Comparison of ENCODE assay signal across 10 mouse cellular contexts in the genomic region with DNA sequence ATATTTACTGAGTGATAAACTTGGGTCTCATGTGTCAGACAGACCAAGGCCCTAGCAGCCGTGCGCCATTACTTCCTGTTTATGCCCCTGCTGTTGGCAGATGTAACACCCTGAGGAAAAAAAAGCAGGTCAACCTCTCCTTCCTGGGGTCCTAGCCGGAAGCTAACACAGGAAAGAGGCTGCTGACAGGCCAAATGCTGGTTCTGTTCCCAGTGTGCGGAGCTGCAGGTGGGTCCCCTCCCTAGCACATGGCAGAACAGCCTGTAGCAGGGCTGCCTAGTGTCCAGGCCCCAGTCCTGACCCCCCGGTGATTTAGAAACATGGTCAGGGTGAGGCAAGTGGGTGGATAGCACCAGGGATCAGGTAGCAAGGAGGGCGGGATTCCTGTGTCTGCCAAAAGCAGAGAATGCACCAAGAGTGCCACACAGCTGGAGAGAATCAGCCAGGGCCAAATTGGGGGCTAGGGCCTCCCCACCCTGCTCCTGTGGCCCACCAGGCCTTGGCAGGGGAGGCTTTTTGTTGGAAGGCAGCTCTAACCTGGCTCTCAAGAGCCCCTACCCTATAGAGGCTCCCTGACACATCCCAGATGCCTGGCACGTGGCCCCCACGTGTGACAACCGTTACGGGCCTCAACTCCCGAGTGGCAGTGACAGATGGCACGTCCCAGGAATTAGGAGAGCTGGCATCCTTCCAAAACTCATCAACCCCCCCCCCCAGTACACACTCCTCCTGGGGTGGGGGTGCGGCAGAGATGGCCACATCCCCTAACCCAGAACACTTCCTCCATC. TPM values are rescaled to one million over a fixed set of nuclear protein-coding genes. Genes with fewer than 3 reads are reported as not detected.
DNase-seq lines count a peak whose midpoint lies in the region; ATAC-seq and TF ChIP-seq lines count a peak whose summit lies in the region.
"Had no signal": no experiment of that assay in that cellular context is flagged by ENCODE, and none has a peak within 500 bp of the region (broad histone marks: within the 10 kb centered on the region; RNA-seq: fewer than 3 reads in every experiment).

No protein-coding gene starts in this region.

- H3K4me2 ChIP-seq in embryonic facial prominence, embryonic 12.5 days (replicated peaks) = no peak overlapping the region
- no peak overlapping the region for H3K4me2 ChIP-seq in hindbrain, embryonic 16.5 days (ENCODE audit: low read length)
- H3K4me2 ChIP-seq in neural tube, embryonic 14.5 days (ENCODE audit: low read depth, low read length) = no peak overlapping the region

- peaks cover 4% of the 10 kb centered on the region; the same call in 1 of the 2 replicates for H3K4me1 ChIP-seq in kidney, adult 2 months (ENCODE audit: control insufficient read depth, insufficient read depth, low read length)
- peaks cover 24% of the 10 kb centered on the region for H3K4me1 ChIP-seq in embryonic facial prominence, embryonic 12.5 days
- peaks cover 14% of the 10 kb centered on the region; the same call in 1 of the 2 replicates for H3K4me1 ChIP-seq in hindbrain, embryonic 16.5 days (ENCODE audit: control insufficient read depth, insufficient read depth, low read depth, low read length)
- peaks cover 19% of the 10 kb centered on the region for H3K4me1 ChIP-seq in neural tube, embryonic 14.5 days (ENCODE audit: control insufficient read depth, insufficient read depth, low read length)

- H3K27ac ChIP-seq in kidney, adult 2 months (ENCODE audit: insufficient read depth, low read depth, low read length) = 0 out of 2 replicates have a peak overlapping the region, but pooled peaks have one; percentile 7
- H3K27ac ChIP-seq in embryonic facial prominence, embryonic 12.5 days = peak overlapping the region; percentile 25; the same call in 1 of the 2 replicates
- no peak overlapping the region for H3K27ac ChIP-seq in hindbrain, embryonic 16.5 days (ENCODE audit: low read depth, low read length)
- H3K27ac ChIP-seq in neural tube, embryonic 14.5 days (ENCODE audit: low read depth, low read length) = no peak overlapping the region

- H3K36me3 ChIP-seq in kidney, adult 2 months (ENCODE audit: control insufficient read depth, insufficient read depth, low read length) = no peaks in the 10 kb centered on the region
- no peaks in the 10 kb centered on the region for H3K36me3 ChIP-seq in embryonic facial prominence, embryonic 12.5 days
- H3K36me3 ChIP-seq in hindbrain, embryonic 16.5 days (ENCODE audit: control insufficient read depth, insufficient read depth, low read length) = no peaks in the 10 kb centered on the region
- no peaks in the 10 kb centered on the region for H3K36me3 ChIP-seq in neural tube, embryonic 14.5 days (ENCODE audit: control insufficient read depth, insufficient read depth, low read length)

- no peak for TF ChIP-seq CTCF in kidney, adult 2 months (conservative IDR thresholded peaks at IDR 0.05; ENCODE audit: insufficient read depth, insufficient read length, low read depth, low read length)

- DNase-seq in kidney, adult 2 months = peak; percentile 78
- DNase-seq in kidney, adult 8-10 months = no peak
- no peak for DNase-seq in adrenal gland, postnatal 36 days
- no peak for DNase-seq in spleen, postnatal 14 days (ENCODE audit: low spot score in 2 of 2)
- DNase-seq in left cerebral cortex, postnatal 14 days (ENCODE audit: low spot score in 2 of 2) = no peak

- no peaks in the 10 kb centered on the region for H3K9me3 ChIP-seq in embryonic facial prominence, embryonic 12.5 days
- no peaks in the 10 kb centered on the region for H3K9me3 ChIP-seq in hindbrain, embryonic 16.5 days (ENCODE audit: control insufficient read depth, low read length)
- no peaks in the 10 kb centered on the region for H3K9me3 ChIP-seq in neural tube, embryonic 14.5 days (ENCODE audit: control insufficient read depth, low read length)

- intact Hi-C loops in left cerebral cortex, postnatal 14 days (cut with DNase I) = no loop called here

- H3K9ac ChIP-seq in embryonic facial prominence, embryonic 12.5 days = no peak overlapping the region
- no peak overlapping the region for H3K9ac ChIP-seq in hindbrain, embryonic 16.5 days (ENCODE audit: low read depth, low read length)
- H3K9ac ChIP-seq in neural tube, embryonic 14.5 days (replicated peaks; ENCODE audit: low read depth, low read length) = no peak overlapping the region

- 46% methylated on average over 13 of the region's 13 CpGs for WGBS in kidney, adult 2 months
- 46% methylated on average over 13 of the region's 13 CpGs for WGBS in embryonic facial prominence, embryonic 12.5 days
- 37% methylated on average over 13 of the region's 13 CpGs for WGBS in hindbrain, embryonic 16.5 days
- WGBS in neural tube, embryonic 14.5 days = 42% methylated on average over 13 of the region's 13 CpGs

- no peaks in the 10 kb centered on the region for H3K27me3 ChIP-seq in kidney, adult 2 months (replicated peaks; ENCODE audit: control insufficient read depth, insufficient read depth, low read length)
- H3K27me3 ChIP-seq in embryonic facial prominence, embryonic 12.5 days = no peaks in the 10 kb centered on the region
- no peaks in the 10 kb centered on the region for H3K27me3 ChIP-seq in hindbrain, embryonic 16.5 days (replicated peaks; ENCODE audit: control insufficient read depth, insufficient read depth, low read length)
- H3K27me3 ChIP-seq in neural tube, embryonic 14.5 days (ENCODE audit: control insufficient read depth, insufficient read depth, low read length) = no peaks in the 10 kb centered on the region
- H3K27me3 ChIP-seq: Patski had no signal

- ATAC-seq in embryonic facial prominence, embryonic 12.5 days (ENCODE audit: insufficient number of reproducible peaks, insufficient read depth, low FRiP score, low TSS enrichment) = no peak
- ATAC-seq in hindbrain, embryonic 16.5 days = 0 out of 2 replicates have a peak, but pooled peaks have one; percentile 22
- ATAC-seq in neural tube, embryonic 14.5 days (ENCODE audit: low read depth) = peak; percentile 44; the same call in 1 of the 2 replicates
- ATAC-seq: Patski had no signal

- TF ChIP-seq POLR2A in kidney, adult 2 months (IDR thresholded peaks at IDR 0.05; ENCODE audit: low read depth, low read length) = no peak

- no peak overlapping the region for H3K4me3 ChIP-seq in kidney, adult 2 months (ENCODE audit: insufficient read depth, low read depth, low read length)
- no peak overlapping the region for H3K4me3 ChIP-seq in embryonic facial prominence, embryonic 12.5 days
- no peak overlapping the region for H3K4me3 ChIP-seq in hindbrain, embryonic 16.5 days (ENCODE audit: low read length)
- H3K4me3 ChIP-seq in neural tube, embryonic 14.5 days (ENCODE audit: low read depth, low read length) = no peak overlapping the region

RNA-seq across cellular contexts. Expression of gene Plxnd1, which starts 23.3 kb away (rescaled TPM):
- polyA plus RNA-seq in kidney, adult 2 months (2012; rRNA removed) = 54.2 and 60.2 TPM in 2 replicates
- 33.1 and 40.5 TPM in 2 replicates for polyA plus RNA-seq in embryonic facial prominence, embryonic 12.5 days (2016; fragmentation: Nextera tagmentation; extraction: Ambion mirVana)
- polyA plus RNA-seq in hindbrain, embryonic 16.5 days (2015; fragmentation: Nextera tagmentation; extraction: Ambion mirVana) = 8.5 and 10.5 TPM in 2 replicates
- polyA plus RNA-seq in neural tube, embryonic 14.5 days (2014; fragmentation: Nextera tagmentation; extraction: Ambion mirVana) = 4.2 and 14.1 TPM in 2 replicates
- 100 to 1,000 TPM; 140 to 167 TPM for total RNA-seq in adrenal gland, postnatal 36 days (2021)
- 100 to 1,000 TPM; 156 to 174 TPM for total RNA-seq in left cerebral cortex, postnatal 14 days (2021)

RNA-seq across cellular contexts. Expression of gene H1foo, which starts 26.7 kb away (rescaled TPM):
- polyA plus RNA-seq in kidney, adult 2 months (2012; rRNA removed) = not detected in 2 replicates
- not detected in 2 replicates for polyA plus RNA-seq in embryonic facial prominence, embryonic 12.5 days (2016; fragmentation: Nextera tagmentation; extraction: Ambion mirVana)
- polyA plus RNA-seq in hindbrain, embryonic 16.5 days (2015; fragmentation: Nextera tagmentation; extraction: Ambion mirVana) = not detected in 2 replicates
- polyA plus RNA-seq in neural tube, embryonic 14.5 days (2014; fragmentation: Nextera tagmentation; extraction: Ambion mirVana) = not detected in 2 replicates
- not detected for total RNA-seq in adrenal gland, postnatal 36 days (2021)
- not detected for total RNA-seq in left cerebral cortex, postnatal 14 days (2021)
- total RNA-seq: left cerebral cortex, adult 8-10 months had no signal
- polyA plus RNA-seq: Patski had no signal

RNA-seq across cellular contexts. Expression of gene Rho, which starts 39.9 kb away (rescaled TPM):
- 0.66 and 0.96 TPM in 2 replicates for polyA plus RNA-seq in kidney, adult 2 months (2012; rRNA removed)
- 0.17 and 0.32 TPM in 2 replicates for polyA plus RNA-seq in embryonic facial prominence, embryonic 12.5 days (2016; fragmentation: Nextera tagmentation; extraction: Ambion mirVana)
- polyA plus RNA-seq in hindbrain, embryonic 16.5 days (2015; fragmentation: Nextera tagmentation; extraction: Ambion mirVana) = 0.35 and 0.50 TPM in 2 replicates
- polyA plus RNA-seq in neural tube, embryonic 14.5 days (2014; fragmentation: Nextera tagmentation; extraction: Ambion mirVana) = 0.07 and 2.6 TPM in 2 replicates
- under 1 TPM; 0.23 to 0.59 TPM for total RNA-seq in adrenal gland, postnatal 36 days (2021)
- under 1 TPM; 0.25 to 0.64 TPM for total RNA-seq in left cerebral cortex, postnatal 14 days (2021)

Comparison
In these comparisons a context has a peak if more than half of its experiments do, and no peak if none do; other contexts are left out.
1. H3K27ac ChIP-seq: peak in kidney, adult 2 months (single experiment) and embryonic facial prominence, embryonic 12.5 days (single experiment); none in hindbrain, embryonic 16.5 days (single experiment) and neural tube, embryonic 14.5 days (single experiment).